Mouse (Mus musculus) heart, embryonic 13.5 days (tissue): Measurements from ENCODE around the gene Myzap. TPM values are rescaled to one million over a fixed set of nuclear protein-coding genes. Genes with fewer than 3 reads are reported as not detected.

Experiments
- ATAC-seq: fragments of 200-750 bp; cut with Nextera tagmentation; 2 replicates; pipeline ENCODE4 v1.8.0; 2017; ENCODE audit warnings: moderate TSS enrichment; ENCODE audit not compliant: insufficient number of reproducible peaks, low FRiP score, low TSS enrichment; ENCODE audit errors: extremely low read depth
- H3K27ac ChIP-seq: fragments of 300-500 bp; sonication (generic); replicated peaks from 2 replicates; pipeline ENCODE4 v1.5.1; 2015; ENCODE audit warnings: moderate library complexity, mild to moderate bottlenecking, inconsistent platforms
- H3K27me3 ChIP-seq: fragments of 300-500 bp; sonication (generic); replicated peaks from 2 replicates; pipeline ENCODE4 v1.6.1; 2015; ENCODE audit warnings: mild to moderate bottlenecking, inconsistent platforms
- H3K36me3 ChIP-seq: fragments of 300-500 bp; sonication (generic); 2 replicates; pipeline ENCODE4 v1.6.1; 2015; ENCODE audit warnings: mild to moderate bottlenecking, inconsistent platforms
- H3K4me1 ChIP-seq: fragments of 300-500 bp; sonication (generic); 2 replicates; pipeline ENCODE4 v1.6.1; 2015; ENCODE audit warnings: inconsistent platforms
- H3K4me2 ChIP-seq: fragments of 300-500 bp; sonication (generic); 2 replicates; pipeline ENCODE4 v1.6.1; 2015; ENCODE audit warnings: inconsistent platforms, mild to moderate bottlenecking, moderate library complexity
- H3K4me3 ChIP-seq: fragments of 300-500 bp; sonication (generic); 2 replicates; pipeline ENCODE4 v1.5.1; 2015; ENCODE audit warnings: moderate library complexity, mild to moderate bottlenecking, inconsistent platforms
- H3K9ac ChIP-seq: fragments of 300-500 bp; sonication (generic); 2 replicates; pipeline ENCODE4 v1.6.1; 2015; ENCODE audit warnings: inconsistent platforms, mild to moderate bottlenecking, moderate library complexity
- H3K9me3 ChIP-seq: fragments of 300-500 bp; sonication (generic); 2 replicates; pipeline ENCODE4 v1.6.1; 2016; ENCODE audit warnings: inconsistent platforms
- WGBS: fragments of 180-500 bp; shearing (Covaris S2); methylation state at CpG from one replicate; pipeline ENCODE4 v1.1.7; 2015; ENCODE audit warnings: mixed read lengths; 5-methylcytosine and 5-hydroxymethylcytosine counted together
- polyA plus RNA-seq: library from polyadenylated mRNA; unstranded; fragments of >200 nt; fragmentation: Nextera tagmentation; extraction: Ambion mirVana; gene quantifications from 2 replicates; pipeline ENCODE4 v1.2.1, GENCODE M21; 2015

Gene Myzap
- polyA plus RNA-seq, 1 experiment from 2014 or later: 72.1 TPM

DNA sequence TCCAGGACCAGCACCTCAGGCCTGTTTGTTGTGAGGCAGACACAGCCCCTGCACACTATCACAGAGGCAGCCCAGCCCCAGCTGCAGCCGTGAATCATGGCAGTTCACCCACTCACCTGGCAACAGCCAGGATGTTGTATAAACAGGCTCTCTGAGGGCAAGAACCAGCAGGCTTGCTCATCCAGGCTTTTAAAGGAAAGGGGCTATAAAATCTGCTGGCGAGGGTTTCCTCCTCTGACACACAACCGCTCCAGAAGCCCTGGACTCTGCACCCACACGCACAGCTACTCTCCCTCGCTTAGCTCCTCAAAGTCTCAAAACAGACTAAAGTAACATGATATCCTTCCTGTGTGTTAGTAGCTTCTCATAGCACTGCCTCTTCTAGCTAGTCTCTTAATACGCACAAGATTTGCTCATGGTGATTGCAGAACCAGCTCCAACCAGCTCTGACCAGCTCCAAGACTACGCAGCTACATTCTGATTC, 21.0 kb downstream of the Myzap start:
- H3K27ac ChIP-seq: no peak overlapping the region
- no peaks in the 10 kb centered on the region for H3K27me3 ChIP-seq

DNA sequence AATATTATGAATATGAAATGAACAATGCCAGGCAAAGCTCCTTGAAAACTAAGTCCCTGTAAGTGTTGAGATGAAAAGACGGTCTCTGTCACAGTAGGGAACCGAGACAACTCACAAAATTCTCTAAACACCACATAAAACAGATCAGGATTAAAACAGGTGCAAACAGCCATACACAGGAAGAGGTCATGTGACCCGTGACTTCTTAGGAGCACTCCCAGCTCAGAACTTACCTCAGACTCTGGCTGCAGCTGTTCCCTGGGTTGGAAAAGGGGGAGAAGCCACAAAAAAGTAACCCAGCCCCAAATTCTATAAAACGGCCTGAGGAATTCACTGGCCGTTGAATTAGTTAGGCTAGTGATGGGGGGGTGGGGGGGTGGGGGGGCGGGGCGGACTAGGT, 22.0 kb downstream of the Myzap start:
- ATAC-seq: no peak
- 76% methylated on average over 7 of the region's 7 CpGs for WGBS

More for the DNA sequence above, 21.0 kb downstream of the Myzap start:
- 63% methylated on average over 7 of the region's 7 CpGs for WGBS
- Histone ChIP-seq H3K4me1 (peaks cover 42% of the 10 kb centered on the region), H3K9me3 (no peaks in the 10 kb centered on the region), H3K36me3 (peaks cover 20% of the 10 kb centered on the region), H3K9ac (no peak overlapping the region), H3K4me3 (no peak overlapping the region), H3K4me2 (no peak overlapping the region)
- ATAC-seq: no peak

DNA sequence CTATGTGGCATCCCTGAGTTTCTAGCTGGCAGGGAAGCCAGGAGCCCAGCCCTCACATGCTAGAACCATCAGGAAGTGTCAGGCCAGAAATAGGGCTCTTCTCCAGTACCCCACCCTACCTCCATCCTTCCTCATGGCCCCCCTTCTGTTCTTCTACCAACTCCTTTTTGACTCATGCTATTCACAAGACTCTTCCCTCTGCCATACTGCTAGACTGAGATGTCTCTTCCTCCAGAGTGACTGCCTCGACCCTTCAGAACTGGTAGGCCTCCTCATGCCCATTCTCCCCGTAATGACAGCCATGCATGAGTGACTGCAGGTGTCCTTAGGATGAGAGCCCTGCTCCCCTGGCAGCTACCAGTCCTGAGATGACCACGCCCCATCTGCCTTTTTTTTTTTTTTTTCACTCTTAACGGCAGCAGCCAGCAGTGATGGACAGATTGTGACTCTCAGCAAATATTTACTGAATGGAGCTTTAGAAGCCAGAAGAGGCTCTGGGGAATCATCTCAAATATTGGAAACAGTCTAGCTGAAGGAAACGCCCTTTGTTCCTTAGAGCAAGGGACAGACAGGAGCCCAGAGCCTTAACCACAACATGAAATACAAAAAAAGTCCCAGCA, 23.7 kb downstream of the Myzap start:
- WGBS: 44% methylated on average over 5 of the region's 5 CpGs
- H3K9me3 ChIP-seq: no peaks in the 10 kb centered on the region

More for the DNA sequence above, 22.0 kb downstream of the Myzap start:
- no peak overlapping the region for H3K9ac ChIP-seq
- peaks cover 15% of the 10 kb centered on the region for H3K36me3 ChIP-seq
- no peaks in the 10 kb centered on the region for H3K9me3 ChIP-seq
- H3K4me1 ChIP-seq: peaks cover 38% of the 10 kb centered on the region
- no peaks in the 10 kb centered on the region for H3K27me3 ChIP-seq
- no peak overlapping the region for H3K4me2 ChIP-seq
- H3K4me3 ChIP-seq: no peak overlapping the region
- H3K27ac ChIP-seq: no peak overlapping the region

GRCm38 (mm10) chr9:71567391-71567790, 24.8 kb downstream of the Myzap start:
- Histone ChIP-seq H3K27me3 (no peaks in the 10 kb centered on the region), H3K4me1 (peaks cover 38% of the 10 kb centered on the region), H3K4me3 (no peak overlapping the region), H3K9me3 (no peaks in the 10 kb centered on the region), H3K9ac (no peak overlapping the region), H3K4me2 (no peak overlapping the region), H3K36me3 (peaks cover 24% of the 10 kb centered on the region), H3K27ac (no peak overlapping the region)
- 53% methylated on average over 3 of the region's 3 CpGs for WGBS
- no peak for ATAC-seq

More for the DNA sequence above, 23.7 kb downstream of the Myzap start:
- Histone ChIP-seq H3K4me2 (no peak overlapping the region), H3K27ac (peak overlapping the region; percentile 39; the same call in 1 of the 2 replicates), H3K4me1 (peaks cover 38% of the 10 kb centered on the region), H3K9ac (no peak overlapping the region), H3K27me3 (no peaks in the 10 kb centered on the region), H3K36me3 (peaks cover 18% of the 10 kb centered on the region), H3K4me3 (no peak overlapping the region)
- ATAC-seq: no peak

GRCm38 (mm10) chr9:71566763-71567162, 25.4 kb downstream of the Myzap start:
- H3K4me2 ChIP-seq: no peak overlapping the region
- ATAC-seq: no peak
- no peak overlapping the region for H3K4me3 ChIP-seq
- H3K4me1 ChIP-seq: peaks cover 38% of the 10 kb centered on the region
- H3K27me3 ChIP-seq: no peaks in the 10 kb centered on the region
- H3K27ac ChIP-seq: no peak overlapping the region
- no peaks in the 10 kb centered on the region for H3K9me3 ChIP-seq
- H3K9ac ChIP-seq: no peak overlapping the region
- 38% methylated on average over 4 of the region's 4 CpGs for WGBS
- peaks cover 31% of the 10 kb centered on the region for H3K36me3 ChIP-seq

GRCm38 (mm10) chr9:71557737-71558136, 34.4 kb downstream of the Myzap start:
- Histone ChIP-seq H3K4me2 (no peak overlapping the region), H3K36me3 (peaks cover 96% of the 10 kb centered on the region), H3K4me3 (no peak overlapping the region), H3K4me1 (peaks cover 16% of the 10 kb centered on the region), H3K27me3 (no peaks in the 10 kb centered on the region), H3K9ac (no peak overlapping the region), H3K27ac (peak overlapping the region; percentile 20; the same call in 1 of the 2 replicates), H3K9me3 (0 out of 2 replicates have a peak, but pooled peaks cover 5% of the 10 kb centered on the region)
- WGBS: 39% methylated on average over 2 of the region's 2 CpGs
- no peak for ATAC-seq

- peaks cover 97% of the 10 kb centered on the region for H3K36me3 ChIP-seq
- H3K4me1 ChIP-seq: peaks cover 16% of the 10 kb centered on the region
- no peak overlapping the region for H3K4me2 ChIP-seq
- H3K27me3 ChIP-seq: no peaks in the 10 kb centered on the region
- H3K27ac ChIP-seq: no peak overlapping the region
- H3K9ac ChIP-seq: no peak overlapping the region
- 0 out of 2 replicates have a peak, but pooled peaks cover 5% of the 10 kb centered on the region for H3K9me3 ChIP-seq
- H3K4me3 ChIP-seq: no peak overlapping the region
- WGBS: 94% methylated on average over 3 of the region's 3 CpGs
- no peak for ATAC-seq
These were observed 38.2 kb downstream of the Myzap start for GRCm38 (mm10) chr9:71554001-71554400.

DNA sequence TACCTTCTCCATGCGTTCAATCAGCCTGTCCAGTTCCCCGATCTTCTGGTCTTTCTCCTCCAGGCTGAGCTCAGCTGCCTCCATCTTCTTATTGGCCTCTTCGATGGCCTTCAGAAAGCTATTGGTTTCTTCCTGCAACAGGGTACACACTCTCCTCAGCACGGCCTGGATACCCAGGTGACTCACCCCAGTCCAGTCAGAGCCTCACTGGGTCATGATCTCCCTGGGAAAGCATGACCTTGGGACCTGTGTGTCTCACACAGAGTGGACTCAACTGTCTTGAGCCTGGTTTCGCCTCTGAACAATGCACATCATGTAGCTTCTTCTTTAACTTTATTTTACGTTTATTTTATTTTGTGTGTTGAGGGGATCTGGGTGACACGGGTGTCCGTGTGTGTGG, 42.0 kb downstream of the Myzap start:
- H3K27ac ChIP-seq: no peak overlapping the region
- H3K27me3 ChIP-seq: no peaks in the 10 kb centered on the region
- ATAC-seq: no peak
- no peak overlapping the region for H3K4me3 ChIP-seq
- H3K4me1 ChIP-seq: peaks cover 19% of the 10 kb centered on the region
- H3K4me2 ChIP-seq: no peak overlapping the region
- H3K9me3 ChIP-seq: 0 out of 2 replicates have a peak, but pooled peaks cover 5% of the 10 kb centered on the region
- WGBS: 81% methylated on average over 8 of the region's 8 CpGs
- H3K36me3 ChIP-seq: peaks cover 90% of the 10 kb centered on the region
- no peak overlapping the region for H3K9ac ChIP-seq

- 60% methylated on average over 10 of the region's 10 CpGs for WGBS
- Histone ChIP-seq H3K4me3 (no peak overlapping the region), H3K27ac (peak overlapping the region; percentile 48), H3K36me3 (peaks cover 74% of the 10 kb centered on the region), H3K9me3 (no peaks in the 10 kb centered on the region), H3K4me2 (no peak overlapping the region), H3K4me1 (peaks cover 22% of the 10 kb centered on the region), H3K27me3 (no peaks in the 10 kb centered on the region), H3K9ac (no peak overlapping the region)
- no peak for ATAC-seq
These were observed 44.4 kb downstream of the Myzap start for GRCm38 (mm10) chr9:71547704-71548275.

- WGBS: 76% methylated on average over 5 of the region's 5 CpGs
- no peak for ATAC-seq
- Histone ChIP-seq H3K27me3 (no peaks in the 10 kb centered on the region), H3K4me1 (peaks cover 22% of the 10 kb centered on the region), H3K4me2 (no peak overlapping the region), H3K36me3 (peaks cover 67% of the 10 kb centered on the region), H3K9me3 (no peaks in the 10 kb centered on the region), H3K4me3 (no peak overlapping the region), H3K27ac (no peak overlapping the region), H3K9ac (no peak overlapping the region)
These were observed 47.3 kb downstream of the Myzap start for GRCm38 (mm10) chr9:71544831-71545230.

DNA sequence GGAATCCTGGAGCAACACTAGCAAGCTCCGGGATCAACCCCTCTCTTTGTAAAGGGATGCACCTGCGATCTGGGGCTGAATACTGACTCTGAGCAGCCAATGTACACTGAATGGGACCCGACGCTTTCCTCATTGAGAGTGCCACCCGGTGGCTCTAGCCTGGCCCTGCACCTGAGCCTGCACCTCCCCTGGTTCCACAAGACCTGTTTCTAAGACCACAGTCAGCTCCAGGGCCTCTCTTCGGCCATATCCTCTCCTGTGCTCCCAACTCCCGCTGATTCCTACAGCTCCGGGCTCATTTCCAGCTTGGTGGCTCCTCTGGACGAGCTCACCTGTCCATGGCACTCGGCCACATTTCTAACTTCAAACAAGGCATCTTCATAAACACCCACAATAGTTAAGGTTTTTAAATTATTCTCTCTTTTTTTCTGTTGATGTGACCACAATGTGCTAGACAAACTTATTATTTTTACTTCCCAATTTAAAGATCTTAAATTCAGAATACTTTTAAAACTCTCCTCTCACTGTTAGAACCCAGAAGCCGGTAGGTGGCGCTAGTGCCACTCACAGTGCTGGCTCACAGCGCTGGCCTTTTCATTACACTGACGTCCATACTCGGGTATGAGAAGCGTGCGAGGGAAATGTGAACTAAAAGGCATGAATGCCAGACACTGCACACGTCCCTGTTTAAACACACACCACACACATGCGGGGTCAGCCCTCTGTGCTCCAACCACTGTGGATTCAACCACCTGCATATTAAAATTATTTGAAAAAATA, 48.5 kb downstream of the Myzap start:
- peak; percentile 29; the same call in 1 of the 2 replicates for ATAC-seq
- peaks cover 22% of the 10 kb centered on the region for H3K4me1 ChIP-seq
- no peak overlapping the region for H3K4me3 ChIP-seq
- H3K36me3 ChIP-seq: peaks cover 69% of the 10 kb centered on the region
- no peak overlapping the region for H3K9ac ChIP-seq
- no peak overlapping the region for H3K27ac ChIP-seq
- no peak overlapping the region for H3K4me2 ChIP-seq
- H3K9me3 ChIP-seq: no peaks in the 10 kb centered on the region
- 20% methylated on average over 19 of the region's 19 CpGs for WGBS
- no peaks in the 10 kb centered on the region for H3K27me3 ChIP-seq
